Mouse (Mus musculus): ENCODE results near the gene Stum.

Stum gene

GRCm38 (mm10) chr1:180492777-180493176 lies 9.5 kb upstream of the Stum start:
- DNase-seq (ENCODE audit: low spot score) = no peak

- DNase-seq (ENCODE audit: low spot score) = no peak
Measured at GRCm38 (mm10) chr1:180485346-180485745, 2.0 kb upstream of the Stum start.

DNA sequence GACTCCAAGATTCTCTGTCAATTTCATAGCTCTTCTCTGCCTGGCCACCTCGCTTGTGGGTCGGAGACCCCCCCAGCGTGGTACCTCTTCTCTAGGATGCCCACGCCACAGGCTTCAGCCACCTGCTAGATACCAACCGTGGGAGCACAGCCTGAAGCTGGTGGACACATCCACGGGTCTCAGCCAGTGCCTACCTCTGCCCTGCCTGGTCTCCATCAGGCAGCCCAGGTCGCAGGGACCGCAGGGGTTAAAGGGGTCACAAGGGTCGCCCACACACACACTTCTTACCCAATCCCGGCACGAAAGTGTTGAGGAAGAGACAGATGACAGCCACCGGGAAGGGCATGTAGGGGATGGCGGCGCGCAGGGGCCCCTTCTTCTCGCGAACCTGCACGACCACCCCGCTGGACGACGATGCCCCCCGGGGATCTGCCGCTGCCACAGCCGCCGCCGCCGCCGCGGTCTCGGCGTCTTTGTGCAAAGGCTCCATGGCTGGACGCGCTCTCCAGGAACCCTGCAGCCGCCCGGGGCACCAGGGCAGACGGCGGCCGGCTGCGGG lies 385 bp downstream of the Stum start:
- DNase-seq (ENCODE audit: low spot score) = no peak

- no peak for DNase-seq (ENCODE audit: low spot score)
Measured at GRCm38 (mm10) chr1:180481956-180482355, 1.3 kb downstream of the Stum start.

GRCm38 (mm10) chr1:180481331-180481730 lies 2.0 kb downstream of the Stum start:
- DNase-seq (ENCODE audit: low spot score) = no peak

- DNase-seq (ENCODE audit: low spot score) = no peak
Measured at GRCm38 (mm10) chr1:180480325-180480724, 3.0 kb downstream of the Stum start.

- DNase-seq (ENCODE audit: low spot score) = no peak
Measured at GRCm38 (mm10) chr1:180473566-180473965, 9.7 kb downstream of the Stum start.

DNA sequence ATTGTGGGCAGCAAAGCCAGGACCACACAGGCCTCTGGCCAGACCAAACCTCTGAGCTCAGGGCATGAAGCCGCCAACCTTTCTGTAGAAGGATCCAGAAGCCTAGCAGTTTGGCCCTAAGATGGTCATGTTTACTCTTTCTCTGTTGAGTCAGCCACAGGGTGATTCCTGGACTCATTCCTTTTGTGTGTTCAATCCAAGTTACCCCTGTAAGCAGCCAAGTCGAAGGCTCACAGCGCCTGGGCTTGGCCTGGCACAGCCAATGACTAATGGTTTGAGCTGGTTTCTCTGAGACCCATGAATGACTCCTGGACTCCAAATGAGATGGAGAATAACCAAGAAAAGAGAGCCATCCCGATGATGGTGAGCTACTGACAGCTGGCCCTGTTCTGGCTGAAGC lies 15.3 kb downstream of the Stum start:
- DNase-seq (ENCODE audit: low spot score) = no peak

DNA sequence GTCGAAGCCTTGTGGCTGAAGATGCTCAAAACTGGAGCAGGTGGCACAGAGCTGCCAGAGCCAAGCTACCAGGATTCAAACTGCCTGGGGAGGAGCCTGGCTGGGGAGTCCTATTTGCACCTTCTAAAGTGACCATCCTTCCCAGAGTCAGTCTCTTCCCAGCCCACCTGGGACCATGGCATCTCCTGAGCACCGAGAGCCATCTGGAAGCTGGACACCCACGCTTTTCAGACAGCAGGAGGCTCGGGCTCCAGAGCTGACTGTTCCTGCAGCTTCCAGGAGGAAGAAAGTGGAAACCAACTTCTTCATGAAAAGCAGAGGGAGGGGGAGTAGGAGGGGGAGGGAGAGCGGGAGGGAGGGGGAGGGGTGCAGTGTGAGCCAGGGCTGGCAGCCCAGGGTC lies 17.7 kb downstream of the Stum start:
- no peak for DNase-seq (ENCODE audit: low spot score)

DNA sequence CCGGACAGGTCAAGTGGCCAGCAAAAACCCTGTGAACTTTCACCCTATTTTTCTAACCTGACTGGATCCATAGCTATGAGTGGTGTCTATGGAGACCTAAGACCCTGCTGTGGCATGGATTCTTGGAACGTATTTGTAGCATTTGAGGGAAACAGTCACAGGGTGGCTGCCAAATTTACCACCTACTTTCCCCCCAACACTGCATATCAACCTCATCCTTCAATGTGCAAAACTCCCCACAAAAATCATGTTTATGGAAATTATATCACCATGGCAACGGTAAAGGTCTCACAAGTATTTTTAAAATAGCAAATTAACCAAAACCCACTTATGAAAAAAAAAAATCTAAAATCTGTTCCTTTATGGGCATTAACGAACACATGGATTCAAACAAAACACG lies 18.9 kb downstream of the Stum start:
- no peak for DNase-seq (ENCODE audit: low spot score)

DNA sequence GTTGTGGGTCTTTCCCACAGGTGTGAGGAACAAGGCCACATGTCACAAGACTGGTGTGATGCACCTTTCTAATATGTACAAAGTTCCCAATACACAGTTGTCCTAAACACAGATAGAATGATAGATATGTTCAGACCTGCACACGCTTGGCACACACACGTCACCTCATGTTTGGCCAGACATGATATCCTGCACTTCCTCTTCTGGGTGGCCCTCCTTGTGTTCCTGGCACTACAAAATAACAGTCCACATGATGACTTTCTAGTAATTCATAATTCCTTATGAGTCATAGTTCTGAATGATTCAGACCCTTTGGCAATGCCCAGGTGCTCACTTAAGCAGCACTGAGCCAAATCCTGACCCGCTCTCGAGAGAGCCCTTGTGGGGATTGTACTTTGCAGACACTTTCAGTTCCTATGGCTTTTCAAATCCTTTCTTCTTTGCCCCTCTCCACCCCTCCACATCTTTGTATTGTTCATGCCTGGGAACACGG lies 20.3 kb downstream of the Stum start:
- DNase-seq (ENCODE audit: low spot score) = no peak

DNA sequence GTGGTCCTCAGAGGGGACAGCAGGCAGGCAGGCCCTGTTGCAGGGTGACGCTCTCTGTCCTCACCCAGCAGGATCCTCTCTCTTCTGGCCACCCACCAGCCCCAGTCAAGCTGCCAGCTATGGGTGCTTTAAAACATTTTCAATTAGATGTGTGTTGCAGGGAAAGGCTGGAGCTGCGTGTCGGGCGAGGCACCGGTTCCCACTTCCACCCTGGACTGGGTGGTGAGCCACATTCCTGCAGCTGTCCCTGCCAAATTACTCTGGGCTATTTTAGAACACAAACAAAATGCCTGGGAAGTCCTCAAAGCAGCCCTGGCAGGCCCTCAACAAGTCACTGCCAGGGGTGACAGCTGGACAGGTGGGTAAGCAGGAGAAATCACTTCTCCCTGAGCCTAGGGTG lies 20.9 kb downstream of the Stum start:
- DNase-seq (ENCODE audit: low spot score) = no peak

- no peak for DNase-seq (ENCODE audit: low spot score)
Measured at GRCm38 (mm10) chr1:180460721-180461120, 22.6 kb downstream of the Stum start.

- DNase-seq (ENCODE audit: low spot score) = no peak
Measured at GRCm38 (mm10) chr1:180458680-180459079, 24.6 kb downstream of the Stum start.

GRCm38 (mm10) chr1:180458274-180458673 lies 25.0 kb downstream of the Stum start:
- no peak for DNase-seq (ENCODE audit: low spot score)

- DNase-seq (ENCODE audit: low spot score) = no peak
Measured at GRCm38 (mm10) chr1:180449641-180450040, 33.7 kb downstream of the Stum start.

GRCm38 (mm10) chr1:180444411-180444810 lies 38.9 kb downstream of the Stum start:
- DNase-seq (ENCODE audit: low spot score) = no peak

DNA sequence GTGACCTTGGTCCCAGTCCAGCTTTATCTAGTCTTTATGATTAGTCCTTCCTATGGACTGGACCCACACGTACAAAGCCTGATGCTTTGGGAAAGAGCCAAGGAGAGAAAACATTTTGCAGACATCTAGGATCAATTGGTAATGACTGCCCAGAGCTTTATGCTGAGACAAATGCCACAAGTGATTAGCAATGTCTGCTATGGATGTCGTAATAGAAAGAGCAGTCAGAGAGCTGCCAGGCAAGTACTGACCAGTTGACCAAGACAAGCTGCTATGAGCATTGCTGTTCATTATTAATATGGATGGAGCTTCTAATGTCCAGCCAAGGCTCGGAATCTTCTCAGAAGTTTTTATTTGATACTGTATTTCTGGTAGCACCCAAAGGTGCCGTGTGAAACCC lies 43.8 kb downstream of the Stum start:
- DNase-seq (ENCODE audit: low spot score) = no peak

- no peak for DNase-seq (ENCODE audit: low spot score)
Measured at GRCm38 (mm10) chr1:180434925-180435324, 48.4 kb downstream of the Stum start.

GRCm38 (mm10) chr1:180433796-180434566 lies 49.3 kb downstream of the Stum start:
- peak; percentile 59 for DNase-seq (ENCODE audit: low spot score)

- no peak for DNase-seq (ENCODE audit: low spot score)
Measured at GRCm38 (mm10) chr1:180433098-180433538, 50.2 kb downstream of the Stum start.

GRCm38 (mm10) chr1:180431833-180432232 lies 51.5 kb downstream of the Stum start:
- DNase-seq (ENCODE audit: low spot score) = no peak

- DNase-seq (ENCODE audit: low spot score) = no peak
Measured at GRCm38 (mm10) chr1:180429819-180430218, 53.5 kb downstream of the Stum start.

DNA sequence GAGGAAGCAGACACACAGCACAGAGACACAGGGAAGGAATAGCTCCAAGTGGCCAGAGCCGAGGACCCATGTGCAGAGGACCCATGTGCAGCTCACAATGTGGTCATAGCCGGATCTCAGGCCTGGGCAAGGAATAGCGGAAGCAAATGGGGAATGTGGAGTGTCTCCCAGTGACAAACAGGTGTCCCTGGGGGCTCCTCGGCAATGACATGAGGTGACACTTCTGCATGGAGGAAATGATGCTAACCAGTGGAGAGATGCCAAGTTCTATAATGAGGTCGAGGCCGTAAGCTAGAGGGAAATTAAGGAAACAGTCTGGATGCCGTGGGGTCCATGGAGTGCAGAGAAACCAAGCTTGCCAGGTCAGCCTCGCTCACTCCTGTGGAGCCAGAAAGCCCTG lies 54.4 kb downstream of the Stum start:
- no peak for DNase-seq (ENCODE audit: low spot score)
